Mouse (Mus musculus): ENCODE measurements around the gene B230217C12Rik.

GRCm38 (mm10) chr11:97812491-97812921 is 28.1 kb upstream of the B230217C12Rik start:
- TF ChIP-seq CTCF (IDR thresholded peaks at IDR 0.05; ENCODE audit: low read depth) (no peak), EP300 (IDR thresholded peaks at IDR 0.05; ENCODE audit: low read depth) (no peak)
